In genomic region chr11:95121161-95122099, GRCm38 (mm10) we compare ENCODE assay signal across 10 mouse cellular contexts. TPM values are rescaled to one million over a fixed set of nuclear protein-coding genes. Genes with fewer than 3 reads are reported as not detected.
DNase-seq lines count a peak whose midpoint lies in the region; ATAC-seq and TF ChIP-seq lines count a peak whose summit lies in the region.
"Had no signal": no experiment of that assay in that cellular context is flagged by ENCODE, and none has a peak within 500 bp of the region (broad histone marks: within the 10 kb centered on the region; RNA-seq: fewer than 3 reads in every experiment).

No protein-coding gene starts in this region.

- H3K9ac ChIP-seq in lung, embryonic 16.5 days (ENCODE audit: low read length), result peak overlapping the region; percentile 56
- H3K9ac ChIP-seq in forebrain, embryonic 16.5 days (replicated peaks; ENCODE audit: low read depth, low read length), result no peak overlapping the region
- H3K9ac ChIP-seq in limb, embryonic 12.5 days (replicated peaks), result peak overlapping the region; percentile 55

- no peaks in the 10 kb centered on the region for H3K9me3 ChIP-seq in lung, embryonic 16.5 days (ENCODE audit: control insufficient read depth, low read length)
- no peaks in the 10 kb centered on the region for H3K9me3 ChIP-seq in forebrain, embryonic 16.5 days (ENCODE audit: control insufficient read depth, low read length)
- H3K9me3 ChIP-seq in limb, embryonic 12.5 days, result no peaks in the 10 kb centered on the region

- 2% methylated on average over 59 of the region's 63 CpGs for WGBS in lung, embryonic 16.5 days
- WGBS in lung, adult 2 months, result 4% methylated on average over 63 of the region's 63 CpGs
- WGBS in forebrain, embryonic 16.5 days, result 1% methylated on average over 63 of the region's 63 CpGs
- WGBS in limb, embryonic 12.5 days, result under 1% methylated on average over 63 of the region's 63 CpGs
- WGBS in small intestine, adult 2 months, result 3% methylated on average over 63 of the region's 63 CpGs

- no peak overlapping the region for H3K27ac ChIP-seq in lung, embryonic 16.5 days (ENCODE audit: low read length)
- H3K27ac ChIP-seq in forebrain, embryonic 16.5 days (ENCODE audit: low read length), result no peak overlapping the region
- no peak overlapping the region for H3K27ac ChIP-seq in limb, embryonic 12.5 days
- no peak overlapping the region for H3K27ac ChIP-seq in small intestine, adult 2 months (ENCODE audit: insufficient read depth, low read depth, low read length)

- peak overlapping the region; percentile 50 for H3K4me3 ChIP-seq in lung, embryonic 16.5 days (ENCODE audit: low read length)
- no peak overlapping the region for H3K4me3 ChIP-seq in lung, adult 2 months (replicated peaks; ENCODE audit: extremely low read depth, low read depth, low read length)
- peak overlapping the region; percentile 20 for H3K4me3 ChIP-seq in forebrain, embryonic 16.5 days (replicated peaks; ENCODE audit: low read length)
- peak overlapping the region; percentile 48 for H3K4me3 ChIP-seq in limb, embryonic 12.5 days (replicated peaks)
- H3K4me3 ChIP-seq in small intestine, adult 2 months (ENCODE audit: low read depth, low read length), result peak overlapping the region; percentile 43

- no peak for TF ChIP-seq POLR2A in lung, adult 2 months (IDR thresholded peaks at IDR 0.05; ENCODE audit: borderline replicate concordance, extremely low read depth, low read depth, low read length)
- no peak for TF ChIP-seq POLR2A in small intestine, adult 2 months (IDR thresholded peaks at IDR 0.05; ENCODE audit: low read depth, low read length)

- peaks cover 18% of the 10 kb centered on the region for H3K4me1 ChIP-seq in lung, embryonic 16.5 days (replicated peaks; ENCODE audit: control insufficient read depth, insufficient read depth, low read length)
- peaks cover 8% of the 10 kb centered on the region; the same call in 1 of the 2 replicates for H3K4me1 ChIP-seq in lung, adult 2 months (ENCODE audit: control insufficient read depth, insufficient read depth, low read length)
- H3K4me1 ChIP-seq in forebrain, embryonic 16.5 days (replicated peaks; ENCODE audit: control insufficient read depth, insufficient read depth, low read length), result peaks cover 21% of the 10 kb centered on the region
- peaks cover 37% of the 10 kb centered on the region for H3K4me1 ChIP-seq in limb, embryonic 12.5 days (replicated peaks)
- H3K4me1 ChIP-seq in small intestine, adult 2 months (ENCODE audit: control insufficient read depth, insufficient read depth, insufficient read length, low read length), result peaks cover 1% of the 10 kb centered on the region

- H3K4me2 ChIP-seq in lung, embryonic 16.5 days (ENCODE audit: low read depth, low read length), result peak overlapping the region; percentile 76
- H3K4me2 ChIP-seq in forebrain, embryonic 16.5 days (ENCODE audit: low read length), result peak overlapping the region; percentile 37
- H3K4me2 ChIP-seq in limb, embryonic 12.5 days, result peak overlapping the region; percentile 82

- no peak for DNase-seq in lung, adult 2 months
- no peak for DNase-seq in cerebellum, adult 9-11 months
- DNase-seq in right cerebral cortex, adult 18-20 months, result no peak
- DNase-seq in gastrocnemius, postnatal 25 days, result no peak
- DNase-seq: adrenal gland, postnatal 14 days had no signal

- no peak for TF ChIP-seq CTCF in lung, adult 2 months (IDR thresholded peaks at IDR 0.05; ENCODE audit: insufficient read depth, low read length)
- no peak for TF ChIP-seq CTCF in small intestine, adult 2 months (IDR thresholded peaks at IDR 0.05; ENCODE audit: extremely low read depth, insufficient read length, insufficient replicate concordance, low read depth, low read length)

- no peaks in the 10 kb centered on the region for H3K36me3 ChIP-seq in lung, embryonic 16.5 days (ENCODE audit: control insufficient read depth, insufficient read depth, low read length)
- H3K36me3 ChIP-seq in forebrain, embryonic 16.5 days (ENCODE audit: control insufficient read depth, insufficient read depth), result no peaks in the 10 kb centered on the region
- H3K36me3 ChIP-seq in limb, embryonic 12.5 days, result no peaks in the 10 kb centered on the region
- H3K36me3 ChIP-seq in small intestine, adult 2 months (ENCODE audit: control insufficient read depth, insufficient read depth, low read length), result no peaks in the 10 kb centered on the region

- H3K27me3 ChIP-seq in lung, embryonic 16.5 days (ENCODE audit: control insufficient read depth, insufficient read depth, low read depth, low read length), result peaks cover 67% of the 10 kb centered on the region
- H3K27me3 ChIP-seq in forebrain, embryonic 16.5 days (replicated peaks; ENCODE audit: control insufficient read depth, insufficient read depth, low read length), result peaks cover 73% of the 10 kb centered on the region
- peaks cover 92% of the 10 kb centered on the region for H3K27me3 ChIP-seq in limb, embryonic 12.5 days
- H3K27me3 ChIP-seq in small intestine, adult 2 months (ENCODE audit: control insufficient read depth, insufficient read depth, low read length), result peaks cover 60% of the 10 kb centered on the region

- ATAC-seq in lung, embryonic 16.5 days (ENCODE audit: low read depth), result no peak
- ATAC-seq in forebrain, embryonic 16.5 days, result no peak
- ATAC-seq in limb, embryonic 12.5 days (ENCODE audit: insufficient number of reproducible peaks, insufficient read depth, low FRiP score, low TSS enrichment, low read depth), result no peak

RNA-seq across cellular contexts. Expression of gene Dlx3, which starts 1.5 kb away (rescaled TPM):
- 0.31 and 0.77 TPM in 2 replicates for polyA plus RNA-seq in lung, embryonic 16.5 days (2015; fragmentation: Nextera tagmentation; extraction: Ambion mirVana)
- polyA plus RNA-seq in lung, adult 2 months (2012; rRNA removed), result 0.05 and 2.0 TPM in 2 replicates
- 0.10 and 0.27 TPM in 2 replicates for polyA plus RNA-seq in forebrain, embryonic 16.5 days (2015; fragmentation: Nextera tagmentation; extraction: Ambion mirVana)
- polyA plus RNA-seq in limb, embryonic 12.5 days (2016; fragmentation: Nextera tagmentation; extraction: Ambion mirVana), result 8.4 and 9.9 TPM in 2 replicates
- 0.13 and 0.33 TPM in 2 replicates for polyA plus RNA-seq in small intestine, adult 2 months (2012; rRNA removed)
- not detected for total RNA-seq in gastrocnemius, postnatal 25 days (2021)
- total RNA-seq: adrenal gland, postnatal 14 days; granulocyte monocyte progenitor cell, adult 5-6 weeks had no signal

RNA-seq across cellular contexts. Expression of gene Dlx4, which starts 24.6 kb away (rescaled TPM):
- polyA plus RNA-seq in lung, embryonic 16.5 days (2015; fragmentation: Nextera tagmentation; extraction: Ambion mirVana), result 1.0 and 1.3 TPM in 2 replicates
- 0.20 and 0.50 TPM in 2 replicates for polyA plus RNA-seq in lung, adult 2 months (2012; rRNA removed)
- polyA plus RNA-seq in forebrain, embryonic 16.5 days (2015; fragmentation: Nextera tagmentation; extraction: Ambion mirVana), result 0.10 TPM in 1 of 2 replicates, not detected in the other
- polyA plus RNA-seq in limb, embryonic 12.5 days (2016; fragmentation: Nextera tagmentation; extraction: Ambion mirVana), result 1.4 and 1.9 TPM in 2 replicates
- not detected in 2 replicates for polyA plus RNA-seq in small intestine, adult 2 months (2012; rRNA removed)
- total RNA-seq in gastrocnemius, postnatal 25 days (2021), result not detected
- total RNA-seq: adrenal gland, postnatal 14 days; granulocyte monocyte progenitor cell, adult 5-6 weeks had no signal

RNA-seq across cellular contexts. Expression of gene Itga3, which starts 44.8 kb away (rescaled TPM):
- 23.3 and 25.8 TPM in 2 replicates for polyA plus RNA-seq in lung, embryonic 16.5 days (2015; fragmentation: Nextera tagmentation; extraction: Ambion mirVana)
- polyA plus RNA-seq in lung, adult 2 months (2012; rRNA removed), result 181 and 187 TPM in 2 replicates
- 6.3 and 8.5 TPM in 2 replicates for polyA plus RNA-seq in forebrain, embryonic 16.5 days (2015; fragmentation: Nextera tagmentation; extraction: Ambion mirVana)
- polyA plus RNA-seq in limb, embryonic 12.5 days (2016; fragmentation: Nextera tagmentation; extraction: Ambion mirVana), result 7.7 and 7.9 TPM in 2 replicates
- 91.0 and 156 TPM in 2 replicates for polyA plus RNA-seq in small intestine, adult 2 months (2012; rRNA removed)
- 1 to 10 TPM; 2.9 to 5.4 TPM for total RNA-seq in gastrocnemius, postnatal 25 days (2021)
- total RNA-seq: granulocyte monocyte progenitor cell, adult 5-6 weeks had no signal
